Mouse (Mus musculus): ENCODE measurements around the gene Drc3.

- TF ChIP-seq CTCF (conservative IDR thresholded peaks at IDR 0.05; ENCODE audit: low read length) (no peak), NANOG (IDR thresholded peaks at IDR 0.05; ENCODE audit: borderline replicate concordance, low read length) (no peak)
These were observed 31.7 kb upstream of the Drc3 start for GRCm38 (mm10) chr11:60321438-60321837.
